Mouse (Mus musculus) WW6 (cell line): ENCODE measurements around the gene Slc29a2.

ENCODE experiments used
- DNase-seq: peaks from one replicate; pipeline ENCODE4 v3.0.0-alpha.2; 2013; ENCODE audit warnings: low read depth, low spot score

Gene Slc29a2

GRCm38 (mm10) chr19:5058801-5059771, 35.4 kb downstream of the Slc29a2 start:
- no peak for DNase-seq

GRCm38 (mm10) chr19:5060365-5061330, 37.0 kb downstream of the Slc29a2 start:
- no peak for DNase-seq

- DNase-seq, result no peak
Observed at GRCm38 (mm10) chr19:5062041-5062440, 38.4 kb downstream of the Slc29a2 start.

- no peak for DNase-seq
Observed at GRCm38 (mm10) chr19:5062446-5062845, 38.8 kb downstream of the Slc29a2 start.

GRCm38 (mm10) chr19:5065104-5065503, 41.4 kb downstream of the Slc29a2 start:
- no peak for DNase-seq

GRCm38 (mm10) chr19:5067040-5067799, 43.6 kb downstream of the Slc29a2 start:
- DNase-seq, result no peak

GRCm38 (mm10) chr19:5067867-5068569, 44.4 kb downstream of the Slc29a2 start, which contains the start of gene Cd248:
TSS of gene Cd248 (plus strand) at chr19:5068078.
- DNase-seq, result no peak

GRCm38 (mm10) chr19:5068570-5069234, 45.0 kb downstream of the Slc29a2 start:
- DNase-seq, result no peak

- DNase-seq, result no peak
Observed at GRCm38 (mm10) chr19:5069486-5069885, 45.8 kb downstream of the Slc29a2 start.

GRCm38 (mm10) chr19:5069978-5070377, 46.3 kb downstream of the Slc29a2 start:
- DNase-seq, result no peak

GRCm38 (mm10) chr19:5071077-5071476, 47.4 kb downstream of the Slc29a2 start:
- no peak for DNase-seq

GRCm38 (mm10) chr19:5071545-5072369, 48.1 kb downstream of the Slc29a2 start:
- no peak for DNase-seq

GRCm38 (mm10) chr19:5072389-5073019, 48.8 kb downstream of the Slc29a2 start:
- DNase-seq, result no peak

GRCm38 (mm10) chr19:5073028-5073427, 49.4 kb downstream of the Slc29a2 start:
- no peak for DNase-seq

- DNase-seq, result no peak
Observed at GRCm38 (mm10) chr19:5073518-5073917, 49.9 kb downstream of the Slc29a2 start.

- no peak for DNase-seq
Observed at GRCm38 (mm10) chr19:5079279-5079678, 55.6 kb downstream of the Slc29a2 start.
